Mouse (Mus musculus) limb, embryonic 11.5 days (tissue): ENCODE results near the gene Gnl2. TPM values are rescaled to one million over a fixed set of nuclear protein-coding genes. Genes with fewer than 3 reads are reported as not detected.

Experiments
- ATAC-seq: fragments of 200-750 bp; cut with Nextera tagmentation; 2 replicates; pipeline ENCODE4 v1.8.0; 2017; ENCODE audit warnings: low read depth; ENCODE audit not compliant: insufficient number of reproducible peaks, low FRiP score, low TSS enrichment
- DNase-seq: peaks from one replicate; pipeline ENCODE4 v3.0.0-alpha.2; 2015; ENCODE audit warnings: low spot score
- H3K27ac ChIP-seq: fragments of 300-500 bp; sonication (generic); replicated peaks from 2 replicates; pipeline ENCODE4 v1.5.1; 2014; ENCODE audit warnings: low read depth, mild to moderate bottlenecking, low read length
- H3K27me3 ChIP-seq: fragments of 300-500 bp; sonication (generic); 2 replicates; pipeline ENCODE4 v1.6.1; 2014; ENCODE audit warnings: mild to moderate bottlenecking, low read length, mixed read lengths; ENCODE audit not compliant: control insufficient read depth, insufficient read depth
- H3K36me3 ChIP-seq: fragments of 300-500 bp; sonication (generic); 2 replicates; pipeline ENCODE4 v1.6.1; 2014; ENCODE audit warnings: mild to moderate bottlenecking, low read length, moderate library complexity, mixed read lengths; ENCODE audit not compliant: control insufficient read depth, insufficient read depth
- H3K4me1 ChIP-seq: fragments of 300-500 bp; sonication (generic); 2 replicates; pipeline ENCODE4 v1.6.1; 2014; ENCODE audit warnings: low read length, mixed read lengths; ENCODE audit not compliant: control insufficient read depth, insufficient read depth
- H3K4me2 ChIP-seq: fragments of 300-500 bp; sonication (generic); 2 replicates; pipeline ENCODE4 v1.6.1; 2014; ENCODE audit warnings: low read depth, mild to moderate bottlenecking, moderate library complexity; ENCODE audit not compliant: severe bottlenecking
- H3K4me3 ChIP-seq: fragments of 300-500 bp; sonication (generic); 2 replicates; pipeline ENCODE4 v1.5.1; 2014; ENCODE audit warnings: low read depth, low read length
- H3K9ac ChIP-seq: fragments of 300-500 bp; sonication (generic); 2 replicates; pipeline ENCODE4 v1.6.1; 2014; ENCODE audit warnings: mild to moderate bottlenecking, low read length
- H3K9me3 ChIP-seq: fragments of 300-500 bp; sonication (generic); 2 replicates; pipeline ENCODE4 v1.6.1; 2016; ENCODE audit warnings: low read length; ENCODE audit not compliant: control insufficient read depth
- WGBS: fragments of 180-500 bp; shearing (Covaris S2); extraction: QIAGEN DNeasy Blood & Tissue Kit; methylation state at CpG from one replicate; pipeline ENCODE4 v1.1.7; 2014; 5-methylcytosine and 5-hydroxymethylcytosine counted together
- polyA plus RNA-seq: library from polyadenylated mRNA; unstranded; fragments of >200 nt; fragmentation: Nextera tagmentation; extraction: Ambion mirVana; gene quantifications from 2 replicates; pipeline ENCODE4 v1.2.1, GENCODE M21; 2014

Gene Gnl2
- polyA plus RNA-seq, 1 experiment from 2014 or later: 85.8 TPM

DNA sequence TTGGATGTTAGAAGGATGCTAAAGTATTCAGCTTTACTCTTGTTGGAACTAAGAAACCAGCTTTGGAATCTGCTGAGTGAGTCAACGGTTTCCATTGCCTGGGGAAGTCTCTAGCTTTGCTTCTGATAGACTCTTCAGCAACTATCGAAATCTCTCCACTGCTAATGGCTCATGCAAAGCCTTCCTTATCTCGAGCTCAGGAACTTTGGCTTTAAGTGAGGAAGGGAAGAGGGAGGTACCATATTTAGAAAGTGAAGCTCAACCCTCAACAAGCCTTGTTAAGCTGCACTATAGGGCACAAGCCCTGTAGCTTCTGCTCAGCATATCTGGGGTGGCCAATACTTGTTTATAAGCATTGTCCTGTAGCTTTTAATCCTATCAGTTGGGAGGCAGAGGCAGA, 40.9 kb downstream of the Gnl2 start:
- H3K4me1 ChIP-seq: peaks cover 15% of the 10 kb centered on the region
- H3K27me3 ChIP-seq: peaks cover 4% of the 10 kb centered on the region; the same call in 1 of the 2 replicates
- DNase-seq: no peak
- no peaks in the 10 kb centered on the region for H3K9me3 ChIP-seq
- H3K9ac ChIP-seq: no peak overlapping the region
- H3K4me3 ChIP-seq: no peak overlapping the region
- no peak for ATAC-seq
- no peak overlapping the region for H3K4me2 ChIP-seq
- WGBS: 50% methylated on average over 3 of the region's 3 CpGs
- no peak overlapping the region for H3K27ac ChIP-seq
- no peaks in the 10 kb centered on the region; the same call in 1 of the 2 replicates for H3K36me3 ChIP-seq

DNA sequence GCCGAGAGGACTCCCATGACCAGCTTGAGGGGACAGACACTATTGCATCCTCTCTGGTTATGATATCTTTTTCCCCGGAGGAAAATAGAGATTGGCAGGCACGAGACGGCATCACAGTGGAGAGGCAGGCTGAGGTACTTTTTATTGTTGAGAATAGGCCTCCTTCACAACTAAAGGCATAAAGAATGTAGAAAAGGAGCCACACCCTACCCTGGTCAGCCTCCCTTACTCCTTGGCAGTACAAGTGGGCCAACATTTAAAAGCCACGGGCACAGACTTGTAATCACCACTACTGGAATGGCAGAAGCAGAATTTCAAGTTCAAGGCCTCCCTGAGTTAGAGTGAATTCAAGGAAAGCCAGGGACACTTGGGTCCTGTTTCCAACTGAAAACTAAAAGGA, 41.6 kb downstream of the Gnl2 start:
- ATAC-seq: no peak
- Histone ChIP-seq H3K36me3 (no peaks in the 10 kb centered on the region; the same call in 1 of the 2 replicates), H3K27me3 (peaks cover 4% of the 10 kb centered on the region; the same call in 1 of the 2 replicates), H3K9ac (no peak overlapping the region), H3K4me2 (no peak overlapping the region), H3K27ac (no peak overlapping the region), H3K4me1 (peaks cover 15% of the 10 kb centered on the region), H3K4me3 (no peak overlapping the region), H3K9me3 (no peaks in the 10 kb centered on the region)
- DNase-seq: no peak
- WGBS: 53% methylated on average over 5 of the region's 5 CpGs

GRCm38 (mm10) chr4:125059025-125059424, 42.6 kb downstream of the Gnl2 start:
- Histone ChIP-seq H3K4me1 (peaks cover 15% of the 10 kb centered on the region), H3K9ac (no peak overlapping the region), H3K36me3 (no peaks in the 10 kb centered on the region; the same call in 1 of the 2 replicates), H3K27me3 (peaks cover 4% of the 10 kb centered on the region; the same call in 1 of the 2 replicates), H3K4me2 (no peak overlapping the region; the same call in 1 of the 2 replicates), H3K27ac (no peak overlapping the region), H3K9me3 (no peaks in the 10 kb centered on the region), H3K4me3 (no peak overlapping the region)
- 1% methylated on average over 8 of the region's 8 CpGs for WGBS
- 0 out of 2 replicates have a peak, but pooled peaks have one; percentile 31 for ATAC-seq
- DNase-seq: peak; percentile 74

GRCm38 (mm10) chr4:125063829-125064228, 47.4 kb downstream of the Gnl2 start:
- no peak overlapping the region for H3K9ac ChIP-seq
- H3K27me3 ChIP-seq: peaks cover 4% of the 10 kb centered on the region; the same call in 1 of the 2 replicates
- no peaks in the 10 kb centered on the region for H3K36me3 ChIP-seq
- WGBS: 72% methylated on average over 8 of the region's 8 CpGs
- ATAC-seq (no peak), DNase-seq (no peak)
- no peak overlapping the region for H3K4me3 ChIP-seq
- no peak overlapping the region for H3K4me2 ChIP-seq
- H3K9me3 ChIP-seq: no peaks in the 10 kb centered on the region
- peaks cover 7% of the 10 kb centered on the region for H3K4me1 ChIP-seq
- H3K27ac ChIP-seq: no peak overlapping the region

DNA sequence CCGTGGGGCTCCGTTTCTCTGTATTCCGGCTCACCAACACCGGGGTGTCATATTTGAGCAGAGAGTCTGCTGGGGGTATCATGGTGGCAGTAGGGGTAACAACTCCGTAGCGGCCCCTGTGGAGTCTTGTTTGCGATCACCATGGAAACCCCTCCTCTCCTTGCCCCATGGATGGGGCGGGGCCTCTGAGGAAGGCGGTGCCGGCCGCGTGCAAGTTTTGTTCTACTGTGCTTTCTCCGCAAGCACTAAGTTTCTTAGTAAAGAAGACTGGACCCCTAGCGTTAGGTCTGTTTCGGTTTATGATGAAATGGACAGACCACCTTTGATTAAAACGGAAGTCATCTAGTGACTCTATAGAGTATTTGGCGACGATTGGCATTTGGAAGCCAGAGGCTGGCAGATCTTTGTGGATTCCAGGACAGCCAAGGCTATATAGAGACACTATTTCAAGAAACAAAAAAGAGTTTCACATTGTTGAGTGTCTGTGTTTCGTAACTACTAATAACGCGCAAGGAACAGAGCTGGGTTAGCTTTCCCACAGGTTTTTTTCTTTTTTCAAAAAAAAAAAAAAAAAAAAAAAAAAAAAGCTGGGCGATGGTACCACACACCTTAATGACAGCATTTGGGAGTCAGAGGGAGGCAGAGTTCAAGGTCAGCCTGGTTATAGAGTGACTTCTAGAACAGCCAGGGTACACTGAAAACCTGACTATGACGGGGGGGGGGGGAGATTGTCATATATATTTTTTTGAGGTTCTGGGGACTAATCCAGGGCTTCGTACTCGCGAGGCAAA, 49.3 kb downstream of the Gnl2 start, which contains the start of gene Dnali1:
Gene Dnali1, minus strand, starts transcription at position 187 of the 791 bp plus-strand sequence.
- DNase-seq: peak; percentile 71
- Histone ChIP-seq H3K9me3 (no peaks in the 10 kb centered on the region), H3K27ac (no peak within 1 kb of the TSS), H3K4me3 (peak within 1 kb of the TSS; percentile 99), H3K4me1 (peaks cover 7% of the 10 kb centered on the region), H3K27me3 (no peaks in the 10 kb centered on the region), H3K36me3 (peaks cover 2% of the 10 kb centered on the region), H3K9ac (peak within 1 kb of the TSS; percentile 85), H3K4me2 (peak within 1 kb of the TSS; percentile 71)
- 3% methylated on average over 26 of the region's 26 CpGs for WGBS
- ATAC-seq: peak; percentile 38; the same call in 1 of the 2 replicates

GRCm38 (mm10) chr4:125066490-125067370, 50.3 kb downstream of the Gnl2 start, which contains the start of gene Snip1:
Gene Snip1, plus strand, starts transcription at chr4:125066672.
- Histone ChIP-seq H3K4me2 (peak within 1 kb of the TSS; percentile 71), H3K27ac (no peak within 1 kb of the TSS), H3K9ac (peak within 1 kb of the TSS; percentile 85), H3K9me3 (no peaks in the 10 kb centered on the region), H3K27me3 (no peaks in the 10 kb centered on the region), H3K4me3 (peak within 1 kb of the TSS; percentile 99), H3K36me3 (peaks cover 5% of the 10 kb centered on the region), H3K4me1 (peaks cover 7% of the 10 kb centered on the region)
- under 1% methylated on average over 78 of the region's 78 CpGs for WGBS
- DNase-seq (peak; percentile 96), ATAC-seq (peak; percentile 92)

DNA sequence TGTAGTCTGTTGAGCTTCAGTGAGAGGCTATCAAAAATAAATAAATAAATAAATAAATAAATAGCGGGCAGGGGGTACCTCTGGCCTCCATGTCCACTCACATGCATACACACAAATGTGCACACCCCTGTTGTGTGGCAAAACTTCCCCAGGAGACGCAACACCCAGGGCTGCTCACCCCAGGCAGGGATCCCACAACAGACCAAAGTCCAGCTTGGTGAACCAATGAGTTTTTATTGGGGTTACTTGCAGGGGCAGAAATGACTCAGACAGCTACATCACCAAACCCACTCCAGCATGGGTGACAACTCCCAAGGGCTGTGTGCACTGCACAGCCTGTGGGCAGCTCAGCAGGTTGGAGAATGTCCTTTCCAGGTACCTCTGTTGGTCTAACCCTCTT, 61.3 kb downstream of the Gnl2 start:
- Histone ChIP-seq H3K36me3 (peaks cover 9% of the 10 kb centered on the region; the same call in 1 of the 2 replicates), H3K9ac (no peak overlapping the region), H3K9me3 (no peaks in the 10 kb centered on the region), H3K4me2 (no peak overlapping the region), H3K27me3 (no peaks in the 10 kb centered on the region), H3K27ac (no peak overlapping the region), H3K4me1 (no peaks in the 10 kb centered on the region), H3K4me3 (no peak overlapping the region)
- 91% methylated on average over 2 of the region's 2 CpGs for WGBS
- DNase-seq (no peak), ATAC-seq (no peak)

GRCm38 (mm10) chr4:125078698-125079097, 62.3 kb downstream of the Gnl2 start:
- Histone ChIP-seq H3K4me1 (no peaks in the 10 kb centered on the region), H3K36me3 (peaks cover 2% of the 10 kb centered on the region; the same call in 1 of the 2 replicates), H3K4me2 (no peak overlapping the region)

More at GRCm38 (mm10) chr4:125078698-125079097, 62.3 kb downstream of the Gnl2 start:
- no peak overlapping the region for H3K4me3 ChIP-seq
- ATAC-seq (no peak), DNase-seq (no peak)
- no peaks in the 10 kb centered on the region for H3K27me3 ChIP-seq
- H3K9ac ChIP-seq: no peak overlapping the region
- no peaks in the 10 kb centered on the region for H3K9me3 ChIP-seq
- 93% methylated on average over 2 of the region's 2 CpGs for WGBS
- H3K27ac ChIP-seq: no peak overlapping the region
